Mouse (Mus musculus): ENCODE results near the gene Bphl. TPM values are rescaled to one million over a fixed set of nuclear protein-coding genes. Genes with fewer than 3 reads are reported as not detected.
"Not testable (repeated sequence)": the region's sequence is repeated elsewhere in the genome, so short reads cannot be mapped to it uniquely, and the experiment has no call there.

Gene Bphl
- polyA plus RNA-seq, 3 experiments from 2014 or later, result 11.8 to 33.6 (median 31.4) TPM

DNA sequence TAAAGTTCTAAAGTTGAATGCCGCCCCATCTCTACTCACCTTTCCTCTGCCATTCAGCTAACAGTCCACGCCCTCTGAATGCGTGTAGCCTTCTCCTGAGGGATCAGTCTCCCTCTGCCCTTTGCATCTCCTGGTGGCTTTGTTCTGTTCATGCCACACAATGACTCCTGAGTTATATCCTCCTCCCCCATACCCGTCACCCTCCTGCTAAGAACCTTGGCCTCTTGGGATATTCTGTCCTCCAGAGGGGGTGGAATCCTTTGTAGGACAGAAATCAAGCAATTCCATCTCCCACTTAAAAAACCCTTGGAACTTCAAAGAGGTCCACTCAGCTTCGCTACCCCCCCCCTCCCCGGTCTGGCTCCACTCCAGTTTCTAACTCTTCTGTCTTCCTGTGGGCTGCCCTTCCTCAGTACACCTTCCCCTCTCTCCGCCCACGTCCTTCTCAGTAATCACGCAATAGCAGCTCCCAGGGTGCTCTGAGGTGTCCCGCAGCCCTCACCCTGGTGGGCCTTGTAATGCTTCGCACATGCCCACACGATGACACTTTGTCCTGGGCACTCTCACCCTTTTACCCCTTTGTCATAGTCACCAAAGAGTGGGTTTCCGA, 16.4 kb downstream of the Bphl start:
- ATAC-seq, result no peak

DNA sequence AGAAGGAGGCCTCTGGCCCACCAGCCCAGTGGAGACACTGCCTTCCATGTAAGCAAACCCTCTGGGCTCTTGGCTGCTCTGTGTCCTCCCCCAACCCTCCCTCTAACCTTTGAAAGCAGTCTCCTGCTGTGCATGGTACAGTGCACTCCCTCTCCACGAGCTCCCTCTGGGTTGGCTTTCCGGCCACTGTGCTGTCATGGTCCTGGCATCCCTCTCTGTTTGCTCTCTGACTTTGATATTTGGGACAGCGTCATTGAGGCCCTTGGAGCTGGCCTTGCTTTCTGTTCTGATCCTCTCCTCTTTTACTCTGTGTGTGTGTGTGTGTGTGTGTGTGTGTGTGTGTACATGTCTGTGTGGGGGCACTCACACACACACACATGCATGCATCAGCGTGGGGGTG, 17.0 kb downstream of the Bphl start:
- no peak for ATAC-seq

DNA sequence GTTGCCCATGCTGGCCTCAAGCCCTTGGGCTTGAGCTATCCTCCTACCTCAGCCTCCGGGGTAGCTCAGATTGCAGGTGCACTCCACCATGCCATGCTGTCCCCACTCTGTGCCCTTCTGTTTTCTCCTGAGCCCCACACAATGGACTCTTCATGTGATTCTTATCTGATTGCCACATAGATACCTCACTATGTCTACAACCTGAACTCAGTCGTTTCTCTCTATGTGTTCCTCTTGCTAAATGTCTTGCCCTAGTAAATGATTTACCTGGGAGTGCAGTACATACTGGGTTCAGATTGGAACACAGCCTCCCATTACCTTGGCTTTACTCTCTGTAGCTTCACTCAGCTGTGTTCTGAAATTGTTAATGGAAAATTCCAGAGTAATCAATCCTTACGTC, 17.6 kb downstream of the Bphl start:
- ATAC-seq, result no peak

DNA sequence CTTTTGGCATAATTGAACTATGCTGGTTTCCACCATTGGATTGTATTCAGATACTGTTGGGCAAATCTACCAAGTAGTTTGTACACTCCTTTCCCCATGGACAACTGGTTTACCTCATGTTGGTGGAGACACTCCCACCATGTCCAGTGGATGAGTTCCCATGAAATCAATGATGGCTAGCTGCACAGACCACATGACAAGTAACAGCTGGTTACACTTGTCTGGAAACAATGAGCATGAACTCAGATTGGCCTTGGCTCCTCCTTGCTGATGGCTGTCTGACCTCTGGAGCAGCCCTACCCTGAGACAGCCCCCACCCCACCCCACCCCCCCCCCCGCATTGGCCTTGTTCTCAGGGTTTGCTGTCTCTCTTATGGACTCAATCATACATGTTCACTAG, 19.9 kb downstream of the Bphl start:
- ATAC-seq, result no peak

DNA sequence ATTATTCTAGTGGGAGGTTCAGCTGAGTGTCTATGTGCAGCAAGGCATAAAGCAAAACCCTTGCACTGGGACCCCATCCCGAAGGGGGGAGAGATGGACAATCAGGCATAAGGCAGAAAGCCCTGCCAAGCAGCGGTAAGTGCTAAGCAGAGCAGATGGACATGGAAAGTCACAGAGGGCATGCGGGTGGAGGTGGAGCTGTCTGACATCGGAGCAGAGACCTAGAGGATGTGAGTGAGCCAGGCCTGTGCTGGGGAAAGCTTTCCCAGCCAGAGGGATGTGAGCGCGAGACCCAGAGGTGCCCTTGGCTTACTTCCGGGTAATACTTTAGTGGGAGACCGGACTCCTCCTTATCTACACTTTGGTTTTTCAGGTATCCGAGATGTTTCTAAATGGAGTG, 22.7 kb downstream of the Bphl start:
- ATAC-seq, result no peak

DNA sequence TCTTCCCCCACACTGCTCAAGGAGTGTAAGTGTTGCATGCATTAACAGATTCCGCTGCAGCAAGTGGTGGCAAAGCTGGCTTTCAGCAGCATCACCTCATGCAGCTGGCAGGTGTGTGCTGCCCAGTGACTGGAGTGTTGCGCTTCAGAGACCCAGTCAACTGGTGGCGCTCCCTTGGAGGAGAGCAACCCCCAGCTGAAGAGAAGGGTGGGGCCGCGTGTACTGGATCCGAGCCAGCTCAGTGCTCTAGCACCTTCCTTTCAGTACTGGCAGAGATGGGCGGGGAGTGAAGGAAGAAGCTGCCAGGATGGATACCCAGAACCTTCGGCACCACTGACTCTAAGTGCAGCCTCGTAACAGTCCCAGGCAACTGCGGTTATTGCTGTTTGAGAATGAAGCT, 25.1 kb downstream of the Bphl start:
- no peak for ATAC-seq

DNA sequence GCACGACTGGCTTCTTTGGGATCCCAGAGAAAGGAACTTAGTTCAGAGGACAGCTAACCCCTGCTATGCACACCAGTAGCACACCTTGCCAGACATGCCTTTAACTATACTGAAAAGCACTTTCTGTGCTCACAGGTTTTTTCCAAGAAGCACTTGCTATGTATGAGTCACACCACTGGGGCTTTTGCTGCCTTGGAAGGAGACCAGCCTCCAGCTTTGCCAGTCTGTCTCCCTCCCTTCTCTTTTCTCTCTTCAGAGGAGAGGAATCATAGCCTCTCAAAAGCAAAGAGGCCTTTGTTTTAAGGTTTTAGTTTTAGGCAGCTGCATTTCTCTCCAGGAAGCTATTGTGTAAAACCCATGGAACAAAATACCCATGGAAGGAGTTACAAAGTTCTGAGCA, 29.0 kb downstream of the Bphl start:
- ATAC-seq, result no peak

DNA sequence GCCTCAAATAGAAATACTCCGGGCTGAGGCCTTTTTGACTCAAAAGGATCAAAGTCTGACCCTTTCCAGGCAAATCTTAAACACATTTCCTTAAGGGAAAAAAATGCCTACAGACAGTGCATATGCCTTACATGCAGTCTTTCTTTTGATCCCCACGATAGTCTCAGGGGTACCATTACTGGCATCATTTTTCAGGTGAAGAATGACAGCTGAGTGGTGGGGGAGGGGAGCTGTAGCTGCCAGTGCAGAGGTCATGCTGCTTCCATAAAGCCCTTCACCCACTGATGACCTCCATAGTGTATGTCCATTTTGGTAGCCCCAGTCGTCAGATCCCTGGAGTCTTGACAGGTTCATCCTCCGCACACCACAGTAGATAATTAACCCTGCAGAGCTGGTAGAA, 32.9 kb downstream of the Bphl start:
- ATAC-seq, result no peak

DNA sequence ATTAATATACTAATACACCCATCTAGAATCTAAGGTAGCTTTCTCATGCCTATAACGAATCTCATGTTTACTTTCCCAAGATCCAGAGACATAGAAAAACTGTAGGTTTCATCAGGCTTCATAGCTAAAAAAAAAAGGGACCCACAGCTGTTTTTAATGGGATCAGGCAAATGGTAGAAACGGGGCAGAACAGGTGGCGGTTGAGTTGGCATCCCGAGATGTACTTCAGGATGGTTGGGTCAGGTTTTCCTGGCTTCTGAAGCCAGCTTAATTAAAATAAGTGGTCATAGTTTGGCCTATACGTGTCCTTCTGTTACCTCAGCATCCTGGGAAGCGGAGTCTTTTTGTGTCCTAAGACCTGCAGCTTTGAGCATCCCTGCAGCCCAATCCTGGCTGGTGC, 34.4 kb downstream of the Bphl start:
- ATAC-seq, result no peak

DNA sequence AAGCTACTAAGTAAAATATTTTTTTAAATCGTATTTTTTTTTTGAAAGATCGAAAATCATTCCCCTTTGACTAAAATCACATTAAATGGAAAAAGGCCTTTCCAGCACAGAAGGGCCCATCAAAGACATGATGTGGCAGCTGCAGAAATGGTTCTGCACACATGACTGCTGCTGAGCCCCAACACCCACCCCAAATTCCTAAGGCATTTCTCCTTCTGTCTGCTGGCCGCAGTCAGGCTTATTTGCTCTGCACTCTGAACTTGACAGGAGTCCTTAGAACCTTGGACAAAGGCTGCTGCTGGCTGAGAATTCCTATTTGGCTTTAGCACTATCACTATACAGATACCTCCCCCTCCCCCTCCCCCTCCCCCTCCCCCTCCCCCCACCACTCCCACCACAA, 35.5 kb downstream of the Bphl start:
- ATAC-seq, result no peak

DNA sequence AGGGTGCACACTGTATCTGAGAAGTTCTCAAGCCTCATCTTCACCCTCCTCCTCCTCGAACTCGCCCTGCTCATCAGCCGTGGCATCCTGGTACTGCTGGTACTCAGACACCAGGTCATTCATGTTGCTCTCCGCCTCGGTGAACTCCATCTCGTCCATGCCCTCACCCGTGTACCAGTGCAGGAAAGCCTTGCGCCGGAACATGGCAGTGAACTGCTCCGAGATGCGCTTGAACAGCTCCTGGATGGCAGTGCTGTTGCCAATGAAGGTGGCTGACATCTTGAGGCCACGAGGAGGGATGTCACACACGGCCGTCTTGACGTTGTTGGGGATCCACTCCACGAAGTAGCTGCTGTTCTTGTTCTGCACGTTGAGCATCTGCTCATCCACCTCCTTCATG, 37.0 kb downstream of the Bphl start:
- ATAC-seq, result not testable (repeated sequence)

DNA sequence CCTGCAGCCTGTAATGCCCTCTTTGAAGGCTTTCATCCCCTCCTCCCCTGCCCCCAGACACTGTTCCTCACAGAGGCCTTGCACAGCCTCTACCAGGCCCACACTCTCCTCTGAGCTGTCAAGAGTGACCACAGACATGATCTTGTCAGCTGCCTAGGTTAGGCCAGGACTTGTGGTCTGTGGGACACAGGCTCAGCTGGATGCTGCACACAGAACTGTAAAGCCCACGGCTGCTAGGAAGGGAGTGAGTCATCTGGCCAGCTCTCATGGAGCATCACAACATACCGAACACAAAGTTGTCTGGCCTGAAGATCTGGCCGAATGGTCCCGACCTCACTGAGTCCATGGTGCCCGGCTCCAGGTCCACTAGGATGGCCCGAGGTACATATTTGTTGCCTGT, 38.5 kb downstream of the Bphl start:
- ATAC-seq, result not testable (repeated sequence)

DNA sequence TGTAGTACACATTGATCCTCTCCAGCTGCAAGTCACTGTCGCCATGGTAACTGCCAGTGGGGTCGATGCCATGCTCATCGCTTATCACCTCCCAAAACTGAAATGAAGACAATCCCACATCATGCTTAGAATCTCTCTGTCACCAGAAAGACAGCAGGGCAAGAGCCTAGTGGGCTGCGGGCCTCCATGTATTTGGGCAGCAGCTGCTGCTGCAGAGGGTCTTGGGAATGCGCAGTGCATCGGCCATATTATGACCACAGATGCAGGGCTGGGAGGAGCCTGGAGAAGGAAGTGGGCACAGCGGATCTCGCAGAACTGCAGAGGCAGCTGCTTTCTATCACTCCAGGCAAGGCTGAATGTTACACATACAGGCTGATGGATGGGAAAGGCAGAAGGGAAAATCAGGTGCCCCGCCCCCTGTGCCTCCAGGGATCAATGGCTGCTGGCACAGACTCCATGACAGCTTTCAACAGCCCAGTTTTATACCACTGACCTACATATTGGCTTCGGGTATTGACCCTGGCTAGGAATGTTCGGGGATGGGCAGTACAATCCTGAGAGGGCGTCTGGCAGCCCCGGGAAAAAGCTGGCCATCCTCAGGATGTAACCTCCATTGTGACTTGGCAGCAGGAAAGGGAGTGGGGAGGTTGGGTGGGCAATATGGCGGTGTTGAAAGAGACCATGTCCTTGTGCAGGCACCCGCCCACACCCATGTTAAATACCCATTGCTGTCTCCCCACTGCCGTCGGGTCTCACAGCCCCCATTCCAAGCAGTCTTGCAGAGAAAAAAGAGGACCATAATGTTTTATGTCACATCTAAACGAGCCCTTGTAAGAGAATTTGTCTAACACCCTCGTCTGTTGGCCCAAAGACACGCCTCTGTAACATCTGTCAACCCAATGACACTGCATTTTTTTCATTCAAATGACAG, 39.4 kb downstream of the Bphl start:
- ATAC-seq, result no peak

DNA sequence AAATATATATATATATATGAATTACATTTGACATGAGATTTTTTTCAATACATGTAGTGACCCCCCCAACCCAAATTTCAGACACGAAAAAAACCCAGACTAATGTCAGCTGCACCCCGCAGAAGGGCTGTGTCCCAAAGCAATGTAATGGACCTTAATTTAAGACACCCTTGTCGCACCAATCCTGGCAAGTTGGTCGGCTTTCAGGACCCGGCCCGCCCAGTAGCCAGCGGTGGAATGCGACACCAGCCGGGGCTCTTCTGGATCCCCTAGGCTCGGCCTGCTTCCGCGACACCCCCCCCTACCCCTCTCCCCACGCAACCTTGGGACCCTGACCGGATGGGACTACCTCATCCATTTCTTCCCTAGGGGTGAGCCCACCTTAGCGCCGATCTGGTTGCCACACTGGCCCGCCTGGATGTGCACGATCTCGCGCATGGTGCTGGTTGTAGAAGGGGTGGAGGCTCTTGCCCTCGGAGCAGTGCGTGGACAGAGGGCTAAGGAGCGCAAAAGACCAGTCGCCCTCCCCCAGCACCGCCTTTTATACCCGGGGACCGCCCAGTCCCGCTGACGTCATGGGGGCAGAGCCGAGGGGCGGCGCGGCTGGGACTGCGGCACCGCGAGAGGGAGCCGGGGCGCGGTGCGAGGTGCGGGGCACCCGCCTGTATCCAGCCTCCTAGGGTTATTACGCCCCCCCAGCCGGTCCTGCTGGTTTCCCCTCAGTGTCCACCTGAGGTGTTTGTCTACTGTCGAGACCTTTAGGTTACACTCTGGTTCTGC, 40.3 kb downstream of the Bphl start, which contains the start of gene Tubb2a:
TSS of gene Tubb2a (minus strand) at position 516 of the 780 bp plus-strand sequence.
- ATAC-seq, result peak; percentile 90

DNA sequence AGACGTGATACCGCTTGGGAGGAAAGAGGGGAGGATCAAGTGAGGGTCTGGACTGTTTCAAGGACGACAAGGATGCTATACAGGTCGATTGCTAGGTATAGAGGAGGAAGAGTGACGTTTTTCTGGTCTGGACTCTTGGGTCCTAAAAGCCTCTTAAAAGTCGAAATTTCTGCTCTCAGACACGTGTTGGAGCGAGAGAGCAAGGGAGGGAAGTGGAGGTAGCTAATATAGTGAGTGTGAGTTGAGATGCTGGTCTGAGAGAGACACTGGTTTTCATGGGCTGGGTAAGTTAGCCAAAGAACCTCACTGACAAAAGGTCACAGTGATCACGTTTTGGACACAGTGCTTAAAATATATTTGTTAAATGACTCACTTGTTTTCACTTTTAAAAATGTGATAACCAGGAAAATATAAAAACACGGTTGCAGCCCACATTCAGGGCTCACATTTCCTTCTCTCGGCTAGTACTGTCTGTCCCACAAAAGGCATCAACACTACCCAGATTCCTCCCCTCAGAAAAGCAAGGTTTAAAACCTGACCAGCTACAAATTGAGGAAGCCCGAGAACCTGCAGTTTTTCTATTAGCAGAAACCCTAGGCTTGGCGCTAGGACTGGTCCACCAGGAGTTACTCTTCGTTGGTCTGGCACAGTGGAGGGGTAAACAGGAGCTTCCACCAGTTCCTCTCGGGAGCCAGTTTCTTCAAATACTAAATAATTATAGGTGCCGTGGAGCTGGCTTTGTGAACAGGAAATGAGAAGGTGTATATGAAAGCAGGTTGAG, 41.3 kb downstream of the Bphl start:
- no peak for ATAC-seq

DNA sequence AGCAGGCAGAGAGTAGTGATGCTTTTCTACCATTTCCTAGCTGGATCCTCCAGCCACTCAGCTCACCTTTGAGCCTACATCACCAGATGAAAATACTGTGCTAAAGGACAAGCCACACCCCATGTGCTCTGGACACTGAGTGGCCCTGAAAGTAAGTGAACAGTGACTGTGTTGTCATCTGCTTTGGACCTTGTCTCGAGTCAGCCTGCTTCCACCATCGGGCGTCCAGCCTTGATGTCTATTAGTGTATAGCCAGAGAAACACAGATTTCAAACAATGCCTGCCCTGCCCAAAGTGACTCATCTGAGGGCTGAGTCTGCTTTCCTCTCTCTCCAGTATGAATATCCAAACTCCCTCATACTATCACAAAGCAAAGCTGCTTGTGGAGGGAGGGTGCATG, 42.4 kb downstream of the Bphl start:
- ATAC-seq, result no peak

DNA sequence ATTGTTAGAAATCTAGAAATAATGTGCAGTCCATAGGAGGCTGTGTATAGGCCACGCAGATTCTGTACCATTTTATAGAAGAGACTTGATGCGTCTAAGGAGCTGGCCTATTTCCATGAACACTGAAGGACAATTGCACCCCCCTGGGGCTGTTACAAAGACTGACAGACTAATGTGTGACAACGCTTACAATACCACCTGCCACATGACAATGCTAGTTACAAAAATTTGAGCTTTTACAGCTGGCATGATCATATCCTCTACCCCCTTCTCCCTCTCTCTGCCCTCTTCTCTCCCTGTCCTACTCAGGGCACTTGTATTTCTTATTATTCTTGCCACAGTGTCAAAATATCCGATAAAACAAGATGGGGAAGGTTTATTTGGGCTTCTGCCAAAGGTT, 44.5 kb downstream of the Bphl start:
- ATAC-seq, result no peak

DNA sequence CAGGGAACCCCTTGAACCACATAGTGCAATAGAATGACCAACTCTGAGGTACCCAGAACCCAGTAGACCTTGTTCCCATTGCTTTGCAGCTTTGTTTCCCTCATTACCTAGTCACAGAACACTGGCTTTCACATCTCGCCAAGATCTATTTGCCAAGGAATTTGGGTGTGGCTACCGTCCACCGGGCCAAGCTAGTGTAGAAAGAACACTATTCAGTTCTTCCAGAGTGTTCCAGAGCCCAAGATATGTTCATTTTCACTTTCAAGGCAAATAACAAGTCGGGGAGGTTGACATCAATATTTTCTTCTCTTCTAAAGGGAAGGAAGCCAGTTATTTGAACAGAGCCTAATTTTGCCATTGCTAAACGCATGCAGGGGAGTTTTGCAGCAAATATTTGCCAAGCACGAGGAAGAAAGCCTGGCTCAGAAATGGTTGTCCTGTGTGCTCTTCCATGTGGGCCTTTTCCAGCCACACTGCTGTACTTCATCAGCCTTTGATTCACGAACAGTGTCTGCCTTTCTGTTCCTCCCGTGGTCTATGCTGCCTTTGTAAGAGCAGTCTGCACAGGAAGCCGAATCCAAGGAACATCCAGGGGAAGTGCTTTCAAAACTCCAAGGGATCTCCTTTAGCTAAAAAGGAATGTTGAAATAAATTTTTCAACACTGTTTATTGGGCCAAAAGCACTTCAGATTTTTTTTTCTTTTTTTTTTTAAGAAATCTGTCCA, 46.8 kb downstream of the Bphl start:
- no peak for ATAC-seq

DNA sequence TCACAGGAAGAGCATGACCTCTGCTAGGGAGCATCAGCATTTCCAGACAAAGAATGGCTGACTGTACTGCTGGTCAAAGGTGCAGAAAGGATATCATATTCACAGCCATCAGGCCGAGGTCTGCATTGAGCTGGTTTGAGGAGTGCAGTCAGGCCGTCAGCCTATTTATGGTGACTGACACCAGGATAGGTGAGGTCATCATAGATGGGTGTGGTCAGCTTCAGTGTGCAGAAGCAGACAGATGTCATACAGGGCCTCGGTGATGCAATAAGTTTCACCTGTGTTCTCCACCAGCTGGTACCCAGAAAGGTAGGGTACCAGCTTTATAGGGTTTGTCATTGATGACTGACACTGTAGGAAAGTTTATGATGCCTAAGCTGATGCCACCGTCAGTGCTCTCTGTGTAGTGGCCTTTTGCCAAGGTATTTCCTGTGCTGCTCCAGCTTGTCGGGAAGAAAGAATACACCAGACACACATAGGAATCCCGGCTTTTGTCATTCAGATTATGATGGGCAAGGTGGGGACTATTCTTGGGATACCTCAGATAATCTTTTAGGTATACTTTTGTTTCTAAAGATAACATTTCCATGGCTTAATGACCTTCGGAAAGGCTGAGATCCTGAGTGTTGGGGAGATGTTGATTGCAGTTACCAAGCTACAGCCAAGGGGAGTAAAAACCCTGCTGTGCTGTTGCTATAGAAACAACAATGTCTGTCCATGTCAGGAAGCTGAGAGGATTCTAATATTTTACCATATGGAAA, 49.8 kb downstream of the Bphl start:
- ATAC-seq, result no peak

DNA sequence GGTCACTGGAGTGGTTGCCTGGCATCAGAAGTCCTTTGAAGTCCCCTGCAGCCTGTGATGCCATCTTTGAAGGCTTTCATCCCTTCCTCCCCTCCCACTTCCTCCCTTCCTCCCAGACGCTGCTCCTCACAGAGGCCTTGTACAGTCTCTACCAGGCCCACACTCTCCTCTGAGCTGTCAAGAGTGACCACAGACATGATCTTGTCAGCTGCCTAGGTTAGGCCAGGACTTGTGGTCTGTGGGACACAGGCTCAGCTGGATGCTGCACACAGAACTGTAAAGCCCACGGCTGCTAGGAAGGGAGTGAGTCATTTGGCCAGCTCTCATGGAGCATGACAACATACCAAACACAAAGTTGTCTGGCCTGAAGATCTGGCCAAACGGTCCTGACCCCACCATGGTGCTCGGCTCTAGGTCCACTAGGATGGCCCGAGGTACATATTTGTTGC, 50.8 kb downstream of the Bphl start:
- peak; percentile 25 for ATAC-seq

DNA sequence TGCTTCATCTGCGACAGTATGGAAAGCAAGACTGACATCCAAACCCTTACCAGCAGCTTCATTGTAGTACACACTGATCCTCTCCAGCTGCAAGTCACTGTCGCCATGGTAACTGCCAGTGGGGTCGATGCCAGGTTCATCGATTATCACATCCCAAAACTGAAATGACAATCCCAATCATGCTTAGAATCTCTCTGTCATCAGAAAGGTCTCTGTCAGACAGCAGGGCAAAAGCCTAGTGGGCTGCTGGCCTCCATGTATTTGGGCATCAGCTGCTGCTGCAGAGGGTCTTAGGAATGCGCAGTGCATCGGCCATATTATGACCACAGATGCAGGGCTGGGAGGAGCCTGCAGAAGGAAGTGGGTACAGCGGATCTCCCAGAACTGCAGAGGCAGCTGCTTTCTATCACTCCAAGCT, 51.5 kb downstream of the Bphl start:
- ATAC-seq, result peak; percentile 90
